9 mouse cellular contexts compared by ENCODE assay signal in genomic region chr1:165814116-165814515, GRCm38 (mm10). TPM values are rescaled to one million over a fixed set of nuclear protein-coding genes. Genes with fewer than 3 reads are reported as not detected.
A peak's percentile ranks its signal among the peaks of the same experiment; 100 is the strongest.
DNase-seq lines count a peak whose midpoint lies in the region; ATAC-seq and TF ChIP-seq lines count a peak whose summit lies in the region.
"Had no signal": no experiment of that assay in that cellular context is flagged by ENCODE, and none has a peak within 500 bp of the region (broad histone marks: within the 10 kb centered on the region; RNA-seq: fewer than 3 reads in every experiment).

No protein-coding gene starts in this region.

- no peak for DNase-seq in kidney, adult 8-10 months
- DNase-seq in forebrain, embryonic 11.5 days (ENCODE audit: low spot score): peak; percentile 86
- DNase-seq in limb, embryonic 14.5 days (ENCODE audit: low spot score): no peak
- no peak for DNase-seq in testis, postnatal 10 days (ENCODE audit: low spot score)
- DNase-seq in adrenal gland, adult 2 months: no peak
- DNase-seq in gastrocnemius, postnatal 36 days: no peak

- no peak overlapping the region for H3K9ac ChIP-seq in kidney, embryonic 15.5 days
- peak overlapping the region; percentile 33; the same call in 1 of the 2 replicates for H3K9ac ChIP-seq in forebrain, embryonic 11.5 days (ENCODE audit: low read length)
- no peak overlapping the region for H3K9ac ChIP-seq in limb, embryonic 14.5 days (ENCODE audit: low read depth, low read length, severe bottlenecking)
- H3K9ac ChIP-seq in stomach, embryonic 15.5 days: no peak overlapping the region

- TF ChIP-seq POLR2A in limb, embryonic 14.5 days (IDR thresholded peaks at IDR 0.05; ENCODE audit: borderline replicate concordance, extremely low read depth, insufficient read depth, insufficient read length): no peak

- peaks cover 17% of the 10 kb centered on the region for H3K27me3 ChIP-seq in kidney, embryonic 15.5 days
- peaks cover 71% of the 10 kb centered on the region for H3K27me3 ChIP-seq in forebrain, embryonic 11.5 days (ENCODE audit: control insufficient read depth, insufficient read depth, low read length)
- H3K27me3 ChIP-seq in limb, embryonic 14.5 days (ENCODE audit: control insufficient read depth, insufficient read depth, low read length): no peaks in the 10 kb centered on the region
- H3K27me3 ChIP-seq in stomach, embryonic 15.5 days (replicated peaks): no peaks in the 10 kb centered on the region

- no peak overlapping the region for H3K4me3 ChIP-seq in kidney, embryonic 15.5 days (replicated peaks)
- no peak overlapping the region for H3K4me3 ChIP-seq in forebrain, embryonic 11.5 days (ENCODE audit: low read depth, low read length)
- no peak overlapping the region for H3K4me3 ChIP-seq in limb, embryonic 14.5 days (replicated peaks; ENCODE audit: low read length)
- no peak overlapping the region for H3K4me3 ChIP-seq in stomach, embryonic 15.5 days (replicated peaks)

- no peaks in the 10 kb centered on the region for H3K36me3 ChIP-seq in kidney, embryonic 15.5 days
- no peaks in the 10 kb centered on the region for H3K36me3 ChIP-seq in forebrain, embryonic 11.5 days (ENCODE audit: control insufficient read depth, insufficient read depth, low read length)
- H3K36me3 ChIP-seq in limb, embryonic 14.5 days (ENCODE audit: control insufficient read depth, insufficient read depth, low read length): no peaks in the 10 kb centered on the region
- no peaks in the 10 kb centered on the region for H3K36me3 ChIP-seq in stomach, embryonic 15.5 days

- H3K4me2 ChIP-seq in kidney, embryonic 15.5 days: peak overlapping the region; percentile 22
- peak overlapping the region; percentile 26; the same call in 1 of the 2 replicates for H3K4me2 ChIP-seq in forebrain, embryonic 11.5 days (ENCODE audit: low read depth, low read length, severe bottlenecking)
- H3K4me2 ChIP-seq in limb, embryonic 14.5 days (replicated peaks; ENCODE audit: low read depth, low read length, severe bottlenecking): no peak overlapping the region
- peak overlapping the region; percentile 5; the same call in 1 of the 2 replicates for H3K4me2 ChIP-seq in stomach, embryonic 15.5 days

- H3K27ac ChIP-seq in kidney, embryonic 15.5 days: peak overlapping the region; percentile 70; the same call in 1 of the 2 replicates
- H3K27ac ChIP-seq in forebrain, embryonic 11.5 days (ENCODE audit: low read depth, low read length): peak overlapping the region; percentile 75
- H3K27ac ChIP-seq in limb, embryonic 14.5 days (replicated peaks; ENCODE audit: low read depth, low read length): 0 out of 2 replicates have a peak overlapping the region, but pooled peaks have one; percentile 3
- H3K27ac ChIP-seq in stomach, embryonic 15.5 days: peak overlapping the region; percentile 23; the same call in 1 of the 2 replicates

- WGBS in kidney, embryonic 15.5 days: 24% methylated on average over 7 of the region's 7 CpGs
- under 1% methylated on average over 7 of the region's 7 CpGs for WGBS in forebrain, embryonic 11.5 days
- WGBS in limb, embryonic 14.5 days: 19% methylated on average over 7 of the region's 7 CpGs
- WGBS in stomach, embryonic 15.5 days: 31% methylated on average over 7 of the region's 7 CpGs

- no peaks in the 10 kb centered on the region for H3K9me3 ChIP-seq in kidney, embryonic 15.5 days (replicated peaks)
- no peaks in the 10 kb centered on the region for H3K9me3 ChIP-seq in forebrain, embryonic 11.5 days (ENCODE audit: control insufficient read depth, low read length)
- no peaks in the 10 kb centered on the region for H3K9me3 ChIP-seq in limb, embryonic 14.5 days (ENCODE audit: control insufficient read depth, low read length)
- no peaks in the 10 kb centered on the region for H3K9me3 ChIP-seq in stomach, embryonic 15.5 days

- peaks cover 20% of the 10 kb centered on the region for H3K4me1 ChIP-seq in kidney, embryonic 15.5 days
- peaks cover 25% of the 10 kb centered on the region for H3K4me1 ChIP-seq in forebrain, embryonic 11.5 days (replicated peaks; ENCODE audit: control insufficient read depth, insufficient read depth, low read length)
- H3K4me1 ChIP-seq in limb, embryonic 14.5 days (ENCODE audit: control insufficient read depth, insufficient read depth, low read length): peaks cover 16% of the 10 kb centered on the region
- H3K4me1 ChIP-seq in stomach, embryonic 15.5 days: peaks cover 5% of the 10 kb centered on the region

- ATAC-seq in kidney, embryonic 15.5 days (replicated peaks; ENCODE audit: low FRiP score): no peak
- peak; percentile 71 for ATAC-seq in forebrain, embryonic 11.5 days (replicated peaks; ENCODE audit: low FRiP score)
- ATAC-seq in limb, embryonic 14.5 days (ENCODE audit: low FRiP score, low read depth): no peak
- no peak for ATAC-seq in stomach, embryonic 15.5 days (ENCODE audit: insufficient read depth, low FRiP score, low read depth)

- intact Hi-C loops in gastrocnemius, postnatal 36 days (cut with DNase I): no loop called here

RNA-seq across cellular contexts. Expression of gene Cd247, which starts 25.6 kb away (rescaled TPM):
- 0.66 and 0.69 TPM in 2 replicates for polyA plus RNA-seq in kidney, embryonic 15.5 days (2015; fragmentation: Nextera tagmentation; extraction: Ambion mirVana)
- 1.7 and 2.5 TPM in 2 replicates for polyA plus RNA-seq in forebrain, embryonic 11.5 days (2014; fragmentation: Nextera tagmentation; extraction: Ambion mirVana)
- 0.37 and 0.53 TPM in 2 replicates for polyA plus RNA-seq in limb, embryonic 14.5 days (2012; rRNA removed)
- polyA plus RNA-seq in limb, embryonic 14.5 days (2014; fragmentation: Nextera tagmentation; extraction: Ambion mirVana): 0.41 and 0.87 TPM in 2 replicates
- 0.55 and 0.73 TPM in 2 replicates for polyA plus RNA-seq in stomach, embryonic 15.5 days (2015; fragmentation: Nextera tagmentation; extraction: Ambion mirVana)
- under 1 TPM; 0.35 to 0.45 TPM for total RNA-seq in adrenal gland, adult 2 months (2021)
- 1.2 and 1.9 TPM in 2 replicates for polyA plus RNA-seq in adrenal gland, adult 2 months (2012; rRNA removed)
- 1 to 10 TPM in 1 of 2 experiments, under 1 TPM in 1; 0.67 to 2.3 TPM for total RNA-seq in gastrocnemius, postnatal 36 days (2021)
- total RNA-seq: left cerebral cortex, postnatal 14 days had no signal

RNA-seq across cellular contexts. Expression of gene Creg1, which starts 50.6 kb away (rescaled TPM):
- 54.4 and 58.4 TPM in 2 replicates for polyA plus RNA-seq in kidney, embryonic 15.5 days (2015; fragmentation: Nextera tagmentation; extraction: Ambion mirVana)
- 28.9 and 35.3 TPM in 2 replicates for polyA plus RNA-seq in forebrain, embryonic 11.5 days (2014; fragmentation: Nextera tagmentation; extraction: Ambion mirVana)
- 22.9 and 26.2 TPM in 2 replicates for polyA plus RNA-seq in limb, embryonic 14.5 days (2012; rRNA removed)
- 68.4 and 70.1 TPM in 2 replicates for polyA plus RNA-seq in limb, embryonic 14.5 days (2014; fragmentation: Nextera tagmentation; extraction: Ambion mirVana)
- 107 and 111 TPM in 2 replicates for polyA plus RNA-seq in stomach, embryonic 15.5 days (2015; fragmentation: Nextera tagmentation; extraction: Ambion mirVana)
- 100 to 1,000 TPM in 1 of 2 experiments, 10 to 100 TPM in 1; 66.0 to 104 TPM for total RNA-seq in adrenal gland, adult 2 months (2021)
- 76.1 and 88.4 TPM in 2 replicates for polyA plus RNA-seq in adrenal gland, adult 2 months (2012; rRNA removed)
- 10 to 100 TPM; 47.7 to 55.7 TPM for total RNA-seq in gastrocnemius, postnatal 36 days (2021)

Comparison
In these comparisons a context has a peak if more than half of its experiments do, and no peak if none do; other contexts are left out.
1. H3K27ac ChIP-seq: peak in every context shown above with its lines; median percentile 75 in forebrain, embryonic 11.5 days; 70 in kidney, embryonic 15.5 days; 23 in stomach, embryonic 15.5 days; 3 in limb, embryonic 14.5 days.